Mouse (Mus musculus) lung, postnatal 0 days (tissue): ENCODE data around the gene Tmem87b. TPM values are rescaled to one million over a fixed set of nuclear protein-coding genes. Genes with fewer than 3 reads are reported as not detected.

Experiments
- ATAC-seq: fragments of 200-750 bp; cut with Nextera tagmentation; 2 replicates; pipeline ENCODE4 v1.8.0; 2017; ENCODE audit warnings: moderate library complexity
- DNase-seq: peaks from one replicate; pipeline ENCODE4 v3.0.0-alpha.2; 2016; ENCODE audit warnings: low spot score
- H3K27ac ChIP-seq: fragments of 300-500 bp; sonication (generic); 2 replicates; pipeline ENCODE4 v1.5.1; 2014; ENCODE audit warnings: antibody characterized with exemption, mild to moderate bottlenecking, low read length, mixed read lengths
- H3K27me3 ChIP-seq: fragments of 300-500 bp; sonication (generic); replicated peaks from 2 replicates; pipeline ENCODE4 v1.6.1; 2014; ENCODE audit warnings: low read length, mixed read lengths; ENCODE audit not compliant: insufficient read depth
- H3K36me3 ChIP-seq: fragments of 300-500 bp; sonication (generic); 2 replicates; pipeline ENCODE4 v1.6.1; 2014; ENCODE audit warnings: low read length, mixed read lengths; ENCODE audit not compliant: insufficient read depth
- H3K4me1 ChIP-seq: fragments of 300-500 bp; sonication (generic); 2 replicates; pipeline ENCODE4 v1.6.1; 2014; ENCODE audit warnings: antibody characterized with exemption, low read depth, low read length, mixed read lengths; ENCODE audit not compliant: insufficient read depth
- H3K4me2 ChIP-seq: fragments of 300-500 bp; sonication (generic); replicated peaks from 2 replicates; pipeline ENCODE4 v1.6.1; 2014; ENCODE audit warnings: low read depth, mild to moderate bottlenecking, low read length, moderate library complexity, mixed read lengths
- H3K4me3 ChIP-seq: fragments of 300-500 bp; sonication (generic); 2 replicates; pipeline ENCODE4 v1.5.1; 2014; ENCODE audit warnings: low read depth, low read length
- H3K9ac ChIP-seq: fragments of 300-500 bp; sonication (generic); replicated peaks from 2 replicates; pipeline ENCODE4 v1.6.1; 2014; ENCODE audit warnings: low read depth, mild to moderate bottlenecking
- H3K9me3 ChIP-seq: fragments of 300-500 bp; sonication (generic); 2 replicates; pipeline ENCODE4 v1.6.1; 2016; ENCODE audit warnings: low read length, mixed read lengths
- CTCF ChIP-seq: IDR thresholded peaks from 2 replicates; pipeline ENCODE4 v1.5.1; 2016; ENCODE audit warnings: antibody characterized with exemption, mild to moderate bottlenecking
- EP300 ChIP-seq: IDR thresholded peaks from 2 replicates; pipeline ENCODE4 v1.6.1; 2016; ENCODE audit warnings: antibody characterized with exemption, mild to moderate bottlenecking, control low read depth
- WGBS: fragments of 180-500 bp; shearing (Covaris S2); extraction: QIAGEN DNeasy Blood & Tissue Kit; methylation state at CpG from one replicate; pipeline ENCODE4 v1.1.7; 2014; 5-methylcytosine and 5-hydroxymethylcytosine counted together
- polyA plus RNA-seq: library from polyadenylated mRNA; unstranded; fragments of >200 nt; fragmentation: Nextera tagmentation; extraction: Ambion mirVana; gene quantifications from 2 replicates; pipeline ENCODE4 v1.2.1, GENCODE M21; 2015

Gene Tmem87b
- polyA plus RNA-seq, 1 experiment from 2014 or later: 40.0 TPM

GRCm38 (mm10) chr2:128887866-128888550 lies 70.1 kb downstream of the Tmem87b start:
- 64% methylated on average over 6 of the region's 6 CpGs for WGBS
- ATAC-seq (no peak), DNase-seq (no peak)
- Histone ChIP-seq H3K4me3 (no peak overlapping the region), H3K27me3 (no peaks in the 10 kb centered on the region), H3K4me1 (no peaks in the 10 kb centered on the region), H3K9ac (no peak overlapping the region), H3K36me3 (no peaks in the 10 kb centered on the region), H3K4me2 (no peak overlapping the region), H3K27ac (no peak overlapping the region), H3K9me3 (no peaks in the 10 kb centered on the region)
- no peak for TF ChIP-seq EP300

- TF ChIP-seq EP300: no peak
- peak; percentile 42 for TF ChIP-seq CTCF
- Histone ChIP-seq H3K27me3 (no peaks in the 10 kb centered on the region), H3K4me2 (no peak overlapping the region), H3K36me3 (no peaks in the 10 kb centered on the region), H3K27ac (no peak overlapping the region), H3K4me1 (no peaks in the 10 kb centered on the region), H3K9ac (no peak overlapping the region), H3K4me3 (no peak overlapping the region), H3K9me3 (no peaks in the 10 kb centered on the region)
- no peak for ATAC-seq
- no peak for DNase-seq
- WGBS: 90% methylated on average over 4 of the region's 4 CpGs
These were observed 72.9 kb downstream of the Tmem87b start for GRCm38 (mm10) chr2:128890661-128891335.

- Histone ChIP-seq H3K4me1 (no peaks in the 10 kb centered on the region), H3K27me3 (no peaks in the 10 kb centered on the region), H3K9me3 (no peaks in the 10 kb centered on the region), H3K27ac (no peak overlapping the region), H3K9ac (no peak overlapping the region), H3K4me3 (peak overlapping the region; percentile 28), H3K4me2 (peak overlapping the region; percentile 61), H3K36me3 (no peaks in the 10 kb centered on the region)
- no peak for TF ChIP-seq CTCF
- no peak for TF ChIP-seq EP300
- DNase-seq (peak; percentile 5), ATAC-seq (peak; percentile 44; the same call in 1 of the 2 replicates)
- 4% methylated on average over 34 of the region's 37 CpGs for WGBS
These were observed 74.3 kb downstream of the Tmem87b start for GRCm38 (mm10) chr2:128892180-128892721.

DNA sequence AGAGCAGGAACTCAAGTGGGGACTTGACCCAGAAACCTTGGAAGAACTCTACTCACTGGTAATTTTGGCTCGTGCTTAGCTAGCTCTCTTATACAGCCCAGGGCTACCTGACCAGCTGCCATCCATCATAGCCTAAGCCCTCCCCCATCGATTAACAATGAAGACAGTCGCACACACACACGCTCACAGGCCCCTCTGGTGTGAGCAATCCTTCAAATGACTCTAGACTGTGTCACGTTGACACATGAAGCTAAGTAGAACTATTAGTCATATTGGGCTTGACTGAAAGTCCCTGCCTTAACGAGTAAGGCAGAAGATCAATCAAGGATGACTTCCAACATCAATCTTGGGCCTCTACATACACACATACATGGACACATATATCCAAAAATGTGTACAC lies 84.9 kb downstream of the Tmem87b start:
- ATAC-seq: no peak
- Histone ChIP-seq H3K27me3 (no peaks in the 10 kb centered on the region), H3K4me1 (no peaks in the 10 kb centered on the region), H3K4me2 (no peak overlapping the region), H3K9ac (no peak overlapping the region), H3K4me3 (no peak overlapping the region), H3K36me3 (no peaks in the 10 kb centered on the region), H3K27ac (no peak overlapping the region), H3K9me3 (peaks cover 6% of the 10 kb centered on the region; the same call in 1 of the 2 replicates)
- WGBS: 73% methylated on average over 6 of the region's 6 CpGs
- TF ChIP-seq EP300: no peak
- no peak for TF ChIP-seq CTCF
- DNase-seq: no peak

DNA sequence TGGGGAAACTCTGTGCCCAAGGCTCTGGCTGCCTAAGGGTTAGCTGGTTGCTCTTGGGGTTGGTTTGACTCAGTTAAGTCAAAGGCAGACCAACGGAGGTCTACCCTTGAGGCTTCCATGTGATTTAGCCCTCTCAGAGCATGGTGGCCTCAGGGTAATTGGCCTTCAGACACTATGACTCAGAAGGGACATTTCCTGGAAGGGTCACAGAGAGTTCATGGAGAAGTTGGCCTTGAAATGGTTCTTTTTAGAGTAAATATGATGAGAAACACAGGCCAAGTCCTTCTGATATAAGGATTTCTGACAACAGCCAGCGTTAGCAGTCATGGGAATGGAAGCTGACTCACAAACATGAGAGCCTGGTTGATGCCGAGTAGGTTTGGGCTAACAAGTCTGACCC lies 85.7 kb downstream of the Tmem87b start:
- Histone ChIP-seq H3K4me3 (no peak overlapping the region), H3K27ac (no peak overlapping the region)

More for the DNA sequence above, 85.7 kb downstream of the Tmem87b start:
- TF ChIP-seq CTCF (no peak), EP300 (no peak)
- Histone ChIP-seq H3K36me3 (no peaks in the 10 kb centered on the region), H3K4me2 (no peak overlapping the region), H3K4me1 (no peaks in the 10 kb centered on the region), H3K9ac (no peak overlapping the region), H3K27me3 (no peaks in the 10 kb centered on the region), H3K9me3 (peaks cover 6% of the 10 kb centered on the region; the same call in 1 of the 2 replicates)
- WGBS: 65% methylated on average over 3 of the region's 3 CpGs
- DNase-seq (no peak), ATAC-seq (no peak)

Other genes starting within 250 kb of the Tmem87b start
- gene Spdye4c, start 226.9 kb upstream of the Tmem87b start, polyA plus RNA-seq: not detected in 2 replicates
- gene Anapc1, start 130.7 kb upstream of the Tmem87b start, polyA plus RNA-seq: 15.9 and 20.4 TPM in 2 replicates
- 8.3 and 10.4 TPM in 2 replicates for gene Mertk, start 119.2 kb upstream of the Tmem87b start, polyA plus RNA-seq
- gene Fbln7, start 44.9 kb downstream of the Tmem87b start, polyA plus RNA-seq: 0.64 and 0.89 TPM in 2 replicates
- 5.6 and 5.8 TPM in 2 replicates for gene Zc3h8, start 126.0 kb downstream of the Tmem87b start, polyA plus RNA-seq
- gene Zc3h6, start 149.3 kb downstream of the Tmem87b start, polyA plus RNA-seq: 2.0 and 3.5 TPM in 2 replicates
- gene Gm10762, start 149.6 kb downstream of the Tmem87b start, polyA plus RNA-seq: 15.6 and 17.3 TPM in 2 replicates
- 0.18 and 0.23 TPM in 2 replicates for gene Vinac1, start 230.1 kb downstream of the Tmem87b start, polyA plus RNA-seq
- 10.0 and 11.6 TPM in 2 replicates for gene Ttl, start 247.8 kb downstream of the Tmem87b start, polyA plus RNA-seq